Mouse (Mus musculus): ENCODE measurements at regions not wholly inside any gene's neighbourhood (a gene's known extent, or its start where the extent isn't known, plus 50 kb on each side); places are given as distances from the start of the nearest gene placed in this dataset.

GRCm38 (mm10) chr15:93091396-93091795, 183.6 kb downstream of the Gxylt1 start:
- H3K9ac ChIP-seq: no peak overlapping the region
- no peaks in the 10 kb centered on the region for H3K27me3 ChIP-seq
- no peak overlapping the region for H3K4me2 ChIP-seq
- H3K36me3 ChIP-seq: no peaks in the 10 kb centered on the region
- H3K4me3 ChIP-seq: no peak overlapping the region
- H3K4me1 ChIP-seq (replicated peaks): no peaks in the 10 kb centered on the region
- ATAC-seq (ENCODE audit: low FRiP score, low read depth): no peak
- H3K27ac ChIP-seq (replicated peaks): no peak overlapping the region
- no peaks in the 10 kb centered on the region for H3K9me3 ChIP-seq
- WGBS: 86% methylated on average over 2 of the region's 2 CpGs

DNA sequence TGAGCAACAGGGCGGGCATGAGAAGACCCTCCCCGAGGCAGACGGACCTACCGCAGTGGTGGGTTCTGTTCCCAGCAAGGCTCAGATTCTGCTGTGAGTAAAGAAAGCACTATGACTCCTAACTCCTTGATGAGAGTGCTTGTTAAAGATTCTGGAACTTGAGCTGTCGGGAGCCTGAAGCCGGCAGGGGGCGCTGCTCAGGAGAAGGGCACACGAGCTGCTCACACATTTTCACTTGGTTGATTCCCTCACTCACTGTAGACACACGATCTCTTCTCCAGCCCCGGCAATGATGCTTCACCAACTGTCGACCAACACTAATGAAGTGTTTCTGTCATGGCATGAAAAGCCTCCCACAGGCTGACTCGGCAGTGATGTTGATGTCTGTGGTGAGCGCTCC, 185.6 kb downstream of the Gxylt1 start:
- H3K4me3 ChIP-seq: no peak overlapping the region
- no peaks in the 10 kb centered on the region for H3K27me3 ChIP-seq
- 0 out of 2 replicates have a peak, but pooled peaks cover 5% of the 10 kb centered on the region for H3K4me1 ChIP-seq (replicated peaks)
- no peak for ATAC-seq (ENCODE audit: low FRiP score, low read depth)
- no peak overlapping the region for H3K9ac ChIP-seq
- WGBS: 33% methylated on average over 13 of the region's 13 CpGs
- no peak overlapping the region for H3K27ac ChIP-seq (replicated peaks)
- no peaks in the 10 kb centered on the region for H3K36me3 ChIP-seq
- no peaks in the 10 kb centered on the region for H3K9me3 ChIP-seq
- H3K4me2 ChIP-seq: no peak overlapping the region

DNA sequence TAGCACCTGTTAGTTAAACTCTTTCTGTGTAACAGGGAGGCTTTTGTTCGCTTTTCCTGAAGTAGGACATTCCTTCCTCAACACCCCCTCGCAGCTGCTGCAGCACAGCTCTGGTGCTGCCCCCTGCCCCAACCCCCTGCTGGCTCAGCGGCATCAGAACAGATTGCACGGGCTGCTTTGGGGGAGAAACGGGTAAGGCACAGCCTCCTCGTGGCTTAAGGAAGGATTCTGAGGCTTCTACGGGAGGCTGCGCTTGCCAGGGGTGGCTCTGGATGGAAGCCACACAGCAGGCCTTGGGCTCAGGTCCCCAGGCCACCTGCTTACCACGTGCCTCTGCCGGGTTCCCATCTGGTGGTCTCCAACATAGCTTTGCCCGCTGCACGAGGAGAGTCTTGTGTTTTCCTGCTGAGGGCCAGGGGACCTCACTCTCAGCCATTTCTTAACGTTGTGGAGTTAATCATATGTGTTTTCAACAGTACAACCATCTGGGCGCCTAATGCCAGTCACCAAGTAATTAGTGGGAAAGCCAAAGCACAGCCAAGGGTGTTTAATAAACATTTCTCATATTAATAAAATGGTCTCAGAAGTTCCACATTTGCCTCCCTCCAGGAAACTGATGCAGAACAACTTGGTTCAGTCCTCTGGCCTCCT, 189.9 kb downstream of the Gxylt1 start:
- Histone ChIP-seq H3K4me3 (no peak overlapping the region), H3K36me3 (no peaks in the 10 kb centered on the region), H3K9me3 (no peaks in the 10 kb centered on the region), H3K27ac (replicated peaks) (no peak overlapping the region), H3K4me1 (replicated peaks) (0 out of 2 replicates have a peak, but pooled peaks cover 5% of the 10 kb centered on the region), H3K9ac (no peak overlapping the region), H3K4me2 (no peak overlapping the region), H3K27me3 (no peaks in the 10 kb centered on the region)
- 38% methylated on average over 14 of the region's 14 CpGs for WGBS
- peak; percentile 65 for ATAC-seq (ENCODE audit: low FRiP score, low read depth)

DNA sequence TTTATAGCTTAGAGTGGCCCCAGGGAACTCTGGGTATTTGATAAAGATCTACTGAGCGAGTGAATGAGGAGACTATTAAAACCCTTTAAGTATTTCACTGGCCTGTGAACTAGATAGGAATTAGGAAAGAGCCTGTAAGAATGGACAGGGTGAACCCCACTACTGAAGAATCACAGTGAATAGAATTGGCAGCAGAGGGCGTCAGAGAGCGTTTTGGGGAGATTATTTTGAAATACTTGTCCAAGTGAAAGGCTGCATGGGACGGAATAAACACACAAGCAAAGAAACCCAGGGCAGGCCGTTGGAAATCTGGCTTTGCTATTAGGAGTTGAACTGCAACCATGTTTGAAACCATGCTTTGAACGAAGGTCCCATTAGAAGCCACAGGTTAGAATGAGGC, 200.9 kb downstream of the Gxylt1 start:
- Histone ChIP-seq H3K4me3 (no peak overlapping the region), H3K9me3 (no peaks in the 10 kb centered on the region), H3K27ac (replicated peaks) (no peak overlapping the region), H3K4me1 (replicated peaks) (no peaks in the 10 kb centered on the region), H3K9ac (no peak overlapping the region), H3K36me3 (no peaks in the 10 kb centered on the region), H3K4me2 (no peak overlapping the region), H3K27me3 (no peaks in the 10 kb centered on the region)
- no peak for ATAC-seq (ENCODE audit: low FRiP score, low read depth)
- 62% methylated on average over 6 of the region's 6 CpGs for WGBS

DNA sequence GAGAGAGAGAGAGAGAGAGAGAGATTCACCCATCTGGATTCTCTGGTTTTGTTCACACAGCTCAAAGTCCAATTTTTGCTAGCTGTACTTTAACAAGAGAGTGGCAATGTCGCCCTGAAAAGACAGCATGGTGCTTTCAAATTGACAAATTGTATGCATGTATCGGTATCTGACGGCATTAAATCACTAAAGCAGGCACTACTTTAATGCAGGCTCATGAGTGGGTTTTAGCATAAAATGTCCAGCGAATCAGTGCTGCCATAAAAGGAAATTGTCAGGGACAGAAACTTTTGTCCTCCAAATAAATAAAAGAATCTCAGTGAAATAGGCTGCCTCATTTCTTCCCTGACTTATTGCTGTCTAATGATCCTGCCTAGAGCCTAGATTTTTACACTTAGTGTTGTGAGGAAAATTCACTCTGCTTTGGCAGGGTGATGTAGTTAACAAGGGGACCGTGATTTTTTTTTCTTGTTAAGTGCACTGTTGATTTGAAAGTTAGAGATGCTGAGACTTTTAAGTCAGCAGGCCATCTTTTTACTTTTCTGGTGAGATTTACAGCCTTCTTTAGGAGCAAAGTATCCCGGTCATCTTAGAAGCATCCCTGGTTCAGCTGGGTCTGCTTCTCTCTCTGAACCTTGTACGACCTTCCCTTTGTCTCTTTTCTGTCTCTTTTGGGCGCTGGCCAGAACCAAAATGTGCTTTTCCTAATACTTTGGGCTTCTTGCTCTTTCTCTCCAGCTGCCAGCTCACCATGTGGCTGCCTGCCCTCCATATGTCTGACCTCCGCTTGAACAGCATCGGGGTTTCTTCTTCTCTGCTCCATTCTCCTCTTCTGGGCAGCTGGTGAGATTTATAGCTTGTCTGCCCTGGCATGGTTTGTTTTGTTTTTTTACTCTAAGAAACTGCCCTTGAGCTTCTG, 212.5 kb downstream of the Gxylt1 start:
- Histone ChIP-seq H3K27me3 (no peaks in the 10 kb centered on the region), H3K4me3 (no peak overlapping the region), H3K9ac (no peak overlapping the region), H3K9me3 (no peaks in the 10 kb centered on the region), H3K4me2 (no peak overlapping the region), H3K4me1 (replicated peaks) (no peaks in the 10 kb centered on the region; the same call in 1 of the 2 replicates), H3K27ac (replicated peaks) (0 out of 2 replicates have a peak overlapping the region, but pooled peaks have one; percentile 12), H3K36me3 (no peaks in the 10 kb centered on the region)
- ATAC-seq (ENCODE audit: low FRiP score, low read depth): peak; percentile 56
- WGBS: 34% methylated on average over 10 of the region's 10 CpGs

DNA sequence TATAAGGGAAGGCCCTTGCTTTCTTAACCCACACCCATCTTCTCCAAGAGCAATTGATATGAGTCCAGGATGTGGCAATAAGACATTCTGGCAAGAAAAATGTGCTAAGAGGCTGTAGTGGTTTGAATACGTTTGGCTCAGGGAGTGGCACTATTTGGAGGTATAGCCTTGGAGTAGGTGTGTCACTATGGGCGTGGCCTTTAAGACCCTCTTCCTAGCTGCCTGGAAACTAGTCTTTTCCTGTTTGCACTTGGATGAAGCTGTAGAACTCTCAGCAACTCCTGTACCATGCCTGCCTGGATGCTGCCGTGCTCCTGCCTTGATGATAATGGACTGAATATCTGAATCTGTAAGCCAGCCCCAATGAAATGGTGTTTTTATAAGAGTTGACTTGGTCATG, 221.5 kb downstream of the Gxylt1 start:
- Histone ChIP-seq H3K4me1 (replicated peaks) (no peaks in the 10 kb centered on the region), H3K27ac (replicated peaks) (no peak overlapping the region), H3K4me2 (no peak overlapping the region), H3K9me3 (no peaks in the 10 kb centered on the region), H3K4me3 (no peak overlapping the region), H3K36me3 (no peaks in the 10 kb centered on the region), H3K9ac (no peak overlapping the region), H3K27me3 (no peaks in the 10 kb centered on the region)
- WGBS: 89% methylated on average over 3 of the region's 3 CpGs
- ATAC-seq (ENCODE audit: low FRiP score, low read depth): no peak

DNA sequence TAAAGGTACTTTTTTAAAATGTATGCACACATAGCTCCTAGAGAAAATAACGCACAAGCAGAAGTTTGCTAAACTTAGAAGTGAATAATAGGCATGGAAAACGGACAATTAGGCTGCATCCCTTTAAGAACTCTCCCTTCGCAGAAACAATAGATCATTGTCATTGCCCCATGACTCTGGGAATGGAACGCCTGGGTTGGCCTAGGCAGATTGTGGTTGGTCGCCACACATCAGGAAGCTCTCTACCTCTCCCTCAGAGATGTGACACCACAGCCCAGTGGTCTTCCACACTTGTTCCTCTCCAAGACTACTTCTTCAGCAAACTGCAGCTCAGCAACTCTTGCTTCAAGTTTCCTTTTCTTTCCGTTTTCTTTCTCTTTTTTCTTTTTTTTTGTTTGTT, 247.8 kb downstream of the Gxylt1 start:
- H3K9me3 ChIP-seq: no peaks in the 10 kb centered on the region
- no peak overlapping the region for H3K27ac ChIP-seq (replicated peaks)
- H3K4me1 ChIP-seq (replicated peaks): peaks cover 6% of the 10 kb centered on the region; the same call in 1 of the 2 replicates
- no peak overlapping the region for H3K9ac ChIP-seq
- H3K4me2 ChIP-seq: no peak overlapping the region
- H3K36me3 ChIP-seq: no peaks in the 10 kb centered on the region
- ATAC-seq (ENCODE audit: low FRiP score, low read depth): no peak
- no peaks in the 10 kb centered on the region for H3K27me3 ChIP-seq
- 28% methylated on average over 6 of the region's 6 CpGs for WGBS
- H3K4me3 ChIP-seq: no peak overlapping the region

GRCm38 (mm10) chr15:93026456-93027078, 248.4 kb downstream of the Gxylt1 start:
- Histone ChIP-seq H3K9me3 (no peaks in the 10 kb centered on the region), H3K27me3 (no peaks in the 10 kb centered on the region), H3K4me2 (no peak overlapping the region), H3K27ac (replicated peaks) (no peak overlapping the region), H3K36me3 (no peaks in the 10 kb centered on the region), H3K4me1 (replicated peaks) (peaks cover 6% of the 10 kb centered on the region; the same call in 1 of the 2 replicates), H3K4me3 (no peak overlapping the region), H3K9ac (no peak overlapping the region)
- ATAC-seq (ENCODE audit: low FRiP score, low read depth): no peak
- WGBS: 63% methylated on average over 11 of the region's 11 CpGs

GRCm38 (mm10) chr15:93025791-93026190, 249.2 kb downstream of the Gxylt1 start:
- no peaks in the 10 kb centered on the region for H3K36me3 ChIP-seq
- no peaks in the 10 kb centered on the region for H3K27me3 ChIP-seq
- peaks cover 6% of the 10 kb centered on the region; the same call in 1 of the 2 replicates for H3K4me1 ChIP-seq (replicated peaks)
- no peak overlapping the region for H3K4me2 ChIP-seq
- no peak overlapping the region for H3K4me3 ChIP-seq
- no peak for ATAC-seq (ENCODE audit: low FRiP score, low read depth)
- H3K27ac ChIP-seq (replicated peaks): no peak overlapping the region
- H3K9ac ChIP-seq: no peak overlapping the region
- WGBS: 65% methylated on average over 9 of the region's 9 CpGs
- H3K9me3 ChIP-seq: no peaks in the 10 kb centered on the region

- Histone ChIP-seq H3K36me3 (no peaks in the 10 kb centered on the region), H3K9ac (no peak overlapping the region), H3K27me3 (no peaks in the 10 kb centered on the region), H3K4me1 (replicated peaks) (peaks cover 6% of the 10 kb centered on the region; the same call in 1 of the 2 replicates), H3K4me2 (no peak overlapping the region), H3K4me3 (no peak overlapping the region), H3K27ac (replicated peaks) (no peak overlapping the region), H3K9me3 (no peaks in the 10 kb centered on the region)
- WGBS: 86% methylated on average over 6 of the region's 6 CpGs
- no peak for ATAC-seq (ENCODE audit: low FRiP score, low read depth)
Measured at GRCm38 (mm10) chr15:93024171-93024570, 250.8 kb downstream of the Gxylt1 start.

DNA sequence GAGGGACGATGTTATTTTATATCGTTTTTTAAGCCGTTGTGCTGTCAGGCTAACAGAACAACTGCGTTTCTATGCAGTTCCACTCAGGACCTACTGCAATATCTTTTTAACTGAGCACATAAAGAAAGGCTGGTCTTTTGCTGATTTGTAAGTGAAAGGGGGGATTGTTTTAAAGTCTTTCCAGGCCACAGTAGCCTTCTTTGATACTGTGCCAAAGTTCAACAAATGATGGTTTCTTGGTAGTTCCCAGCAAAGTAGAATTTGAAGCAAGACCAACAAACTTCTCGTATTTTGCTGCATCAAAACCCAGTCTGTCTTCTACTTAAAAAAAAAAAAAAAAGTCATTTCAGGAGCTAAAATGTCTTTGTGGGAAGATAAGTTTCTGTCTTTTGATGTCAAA, 263.8 kb downstream of the Gxylt1 start:
- Histone ChIP-seq H3K4me2 (no peak overlapping the region), H3K9me3 (no peaks in the 10 kb centered on the region), H3K36me3 (no peaks in the 10 kb centered on the region), H3K27ac (replicated peaks) (no peak overlapping the region), H3K4me1 (replicated peaks) (no peaks in the 10 kb centered on the region), H3K9ac (no peak overlapping the region), H3K27me3 (no peaks in the 10 kb centered on the region; the same call in 1 of the 2 replicates), H3K4me3 (no peak overlapping the region)
- ATAC-seq (ENCODE audit: low FRiP score, low read depth): no peak
- 56% methylated on average over 5 of the region's 5 CpGs for WGBS

DNA sequence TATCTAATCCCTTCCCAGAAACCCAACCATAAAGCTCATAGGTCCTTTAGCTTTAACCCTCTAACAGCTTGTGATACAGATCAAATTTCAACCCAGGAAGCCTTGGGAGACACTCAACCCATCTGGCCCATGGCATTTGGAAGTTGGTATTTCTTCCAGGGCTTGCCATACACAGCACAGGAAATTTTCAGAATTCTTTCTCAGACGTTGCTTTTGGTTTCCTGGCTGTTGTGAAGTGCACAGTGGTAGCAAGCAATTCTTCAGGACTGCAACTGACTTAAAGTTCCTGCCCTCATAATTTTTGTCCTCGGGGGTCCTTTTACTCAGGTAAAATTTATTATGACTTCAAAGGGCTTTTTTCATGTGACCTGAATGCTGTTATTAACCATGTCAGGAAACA, 264.4 kb downstream of the Gxylt1 start:
- H3K9ac ChIP-seq: no peak overlapping the region
- H3K27me3 ChIP-seq: no peaks in the 10 kb centered on the region; the same call in 1 of the 2 replicates
- no peaks in the 10 kb centered on the region for H3K4me1 ChIP-seq (replicated peaks)
- H3K27ac ChIP-seq (replicated peaks): no peak overlapping the region
- H3K9me3 ChIP-seq: no peaks in the 10 kb centered on the region
- H3K36me3 ChIP-seq: no peaks in the 10 kb centered on the region
- 54% methylated on average over 2 of the region's 2 CpGs for WGBS
- H3K4me2 ChIP-seq: no peak overlapping the region
- no peak for ATAC-seq (ENCODE audit: low FRiP score, low read depth)
- no peak overlapping the region for H3K4me3 ChIP-seq

All from hindbrain, embryonic 15.5 days (tissue).